Mouse (Mus musculus): ENCODE results near the gene Ccno.

DNA sequence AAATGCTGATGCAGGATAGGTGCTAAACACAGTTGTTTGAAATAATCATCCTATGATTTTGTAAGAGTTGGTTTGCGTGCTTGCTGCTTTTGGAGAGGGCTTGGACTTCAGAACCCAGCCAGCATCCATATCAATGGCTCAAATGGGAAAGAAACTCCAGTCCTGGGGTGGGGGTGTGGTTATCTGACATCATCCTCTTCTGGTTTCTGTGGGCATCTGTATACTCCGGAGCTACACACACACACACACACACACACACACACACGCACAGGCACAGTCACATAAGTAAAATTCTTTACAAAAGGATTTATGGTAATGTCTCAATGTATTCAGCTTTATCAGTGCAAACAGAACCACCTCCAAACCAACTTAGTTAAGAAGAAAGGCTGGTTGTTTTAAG is 12.5 kb downstream of the Ccno start:
- TF ChIP-seq CTCF (conservative IDR thresholded peaks at IDR 0.05; ENCODE audit: low read length) = no peak
- no peak for TF ChIP-seq POU5F1 (IDR thresholded peaks at IDR 0.05; ENCODE audit: borderline replicate concordance, low read length)

Measured in E14TG2a.4 (cell line).